Mouse (Mus musculus) limb, embryonic 14.5 days (tissue): Measurements from ENCODE around the gene Bcl11b. TPM values are rescaled to one million over a fixed set of nuclear protein-coding genes. Genes with fewer than 3 reads are reported as not detected.
A peak's percentile ranks its signal among the peaks of the same experiment; 100 is the strongest.

Source experiments
- ATAC-seq: fragments of 200-750 bp; cut with Nextera tagmentation; 2 replicates; pipeline ENCODE4 v1.8.0; 2017; ENCODE audit warnings: low read depth, moderate number of reproducible peaks, moderate TSS enrichment; ENCODE audit not compliant: low FRiP score
- DNase-seq: peaks from one replicate; pipeline ENCODE4 v3.0.0-alpha.2; 2015; ENCODE audit warnings: low spot score
- H3K27ac ChIP-seq: fragments of 300-500 bp; sonication (generic); replicated peaks from 2 replicates; pipeline ENCODE4 v1.5.1; 2014; ENCODE audit warnings: low read depth, mild to moderate bottlenecking, low read length, moderate library complexity, mixed read lengths
- H3K27me3 ChIP-seq: fragments of 300-500 bp; sonication (generic); 2 replicates; pipeline ENCODE4 v1.6.1; 2014; ENCODE audit warnings: low read length, mixed read lengths; ENCODE audit not compliant: control insufficient read depth, insufficient read depth
- H3K36me3 ChIP-seq: fragments of 300-500 bp; sonication (generic); 2 replicates; pipeline ENCODE4 v1.6.1; 2014; ENCODE audit warnings: mild to moderate bottlenecking, low read length, moderate library complexity, mixed read lengths; ENCODE audit not compliant: control insufficient read depth, insufficient read depth
- H3K4me1 ChIP-seq: fragments of 300-500 bp; sonication (generic); 2 replicates; pipeline ENCODE4 v1.6.1; 2014; ENCODE audit warnings: antibody characterized with exemption, low read length, mixed read lengths; ENCODE audit not compliant: control insufficient read depth, insufficient read depth
- H3K4me2 ChIP-seq: fragments of 300-500 bp; sonication (generic); replicated peaks from 2 replicates; pipeline ENCODE4 v1.6.1; 2014; ENCODE audit warnings: low read depth, mild to moderate bottlenecking, low read length, moderate library complexity; ENCODE audit not compliant: severe bottlenecking
- H3K4me3 ChIP-seq: fragments of 300-500 bp; sonication (generic); replicated peaks from 2 replicates; pipeline ENCODE4 v1.5.1; 2014; ENCODE audit warnings: low read length
- H3K9ac ChIP-seq: fragments of 300-500 bp; sonication (generic); 2 replicates; pipeline ENCODE4 v1.6.1; 2014; ENCODE audit warnings: mild to moderate bottlenecking, low read depth, low read length, moderate library complexity; ENCODE audit not compliant: severe bottlenecking
- H3K9me3 ChIP-seq: fragments of 300-500 bp; sonication (generic); 2 replicates; pipeline ENCODE4 v1.6.1; 2016; ENCODE audit warnings: low read length; ENCODE audit not compliant: control insufficient read depth
- POLR2A ChIP-seq: fragments of 200-500 bp; IDR thresholded peaks from 2 replicates; pipeline ENCODE4 v1.8.0; 2012; ENCODE audit warnings: inconsistent platforms, mild to moderate bottlenecking, moderate library complexity, borderline replicate concordance; ENCODE audit not compliant: insufficient read depth, insufficient read length; ENCODE audit errors: extremely low read depth
- WGBS: fragments of 180-500 bp; shearing (Covaris S2); extraction: QIAGEN DNeasy Blood & Tissue Kit; methylation state at CpG from one replicate; pipeline ENCODE4 v1.1.7; 2014; 5-methylcytosine and 5-hydroxymethylcytosine counted together
- polyA plus RNA-seq, 2 experiments: library from polyadenylated mRNA; depleted of rRNA in 1 of 2; stranded (reverse) in 1 of 2; unstranded in 1 of 2; fragments of >200 nt; fragmentation: Nextera tagmentation in 1 of 2; extraction: Ambion mirVana in 1 of 2; gene quantifications; 2 replicates each; pipeline versions ENCODE4 v1.2.1 to v1.2.3; 2012 to 2014

The Bcl11b gene
- polyA plus RNA-seq, 2 experiments = 16.0 to 26.7 TPM

DNA sequence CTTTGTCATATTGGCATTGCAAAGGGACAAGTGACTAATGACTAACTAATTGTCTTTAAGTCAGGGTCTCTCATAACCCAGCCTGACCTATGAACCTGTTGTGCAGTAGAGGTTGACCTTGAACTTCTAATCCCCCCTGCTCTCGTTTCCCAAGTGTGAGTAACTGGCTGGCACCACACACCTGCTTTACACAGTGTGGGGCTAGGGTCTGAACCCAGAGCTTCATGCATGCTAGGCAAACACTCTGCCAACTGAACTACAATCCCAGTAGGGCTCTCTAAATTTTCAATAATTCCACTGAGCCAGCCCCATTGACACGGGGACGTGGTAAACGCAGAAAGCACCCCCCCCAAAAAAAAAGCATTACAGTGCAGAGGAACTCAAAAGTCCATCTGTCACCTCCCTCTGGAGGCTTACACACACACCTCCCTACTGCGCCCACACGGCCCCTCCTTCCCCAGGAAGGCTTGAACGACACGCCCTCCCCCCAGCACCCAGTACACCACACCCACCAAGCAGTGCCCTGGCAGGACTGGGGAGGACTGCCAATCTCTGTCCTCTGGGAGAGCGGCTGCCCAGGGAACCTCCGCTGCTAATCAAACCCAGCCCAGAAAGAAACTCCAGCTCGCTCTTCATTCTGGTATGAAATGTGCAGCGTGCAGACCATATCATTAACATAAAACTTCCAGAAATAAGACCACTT lies 42.5 kb downstream of the Bcl11b start:
- 10% methylated on average over 12 of the region's 12 CpGs for WGBS

DNA sequence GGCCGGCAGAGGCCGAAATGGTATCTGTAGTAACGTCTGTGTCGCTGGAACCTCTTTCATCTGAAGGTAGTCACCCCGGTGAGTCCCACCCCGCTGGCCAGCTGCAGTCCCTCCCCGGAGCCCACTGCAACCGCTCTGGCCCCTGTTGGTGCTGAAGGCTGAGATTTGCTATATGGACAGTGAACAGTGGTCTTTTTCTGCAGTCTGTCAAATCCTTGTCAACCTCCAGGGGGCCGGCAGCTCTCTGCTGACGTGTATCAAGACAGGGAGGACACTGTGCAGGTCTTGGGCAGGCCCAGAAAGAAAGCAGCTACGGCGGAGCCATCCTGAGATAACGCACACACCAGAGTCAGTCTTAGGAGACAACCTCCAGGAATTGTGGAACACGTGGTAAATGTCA lies 43.0 kb downstream of the Bcl11b start:
- no peak for DNase-seq
- Histone ChIP-seq H3K9me3 (no peaks in the 10 kb centered on the region), H3K4me3 (no peak overlapping the region), H3K36me3 (no peaks in the 10 kb centered on the region), H3K4me2 (peak overlapping the region; percentile 41), H3K27me3 (no peaks in the 10 kb centered on the region), H3K27ac (peak overlapping the region; percentile 49; the same call in 1 of the 2 replicates), H3K4me1 (peaks cover 60% of the 10 kb centered on the region), H3K9ac (0 out of 2 replicates have a peak overlapping the region, but pooled peaks have one; percentile 9)
- TF ChIP-seq POLR2A = no peak
- no peak for ATAC-seq
- 25% methylated on average over 14 of the region's 14 CpGs for WGBS

More for the DNA sequence above, 42.5 kb downstream of the Bcl11b start:
- H3K9me3 ChIP-seq = no peaks in the 10 kb centered on the region
- peak; percentile 48 for DNase-seq
- H3K4me2 ChIP-seq = peak overlapping the region; percentile 41
- no peak for TF ChIP-seq POLR2A
- H3K4me1 ChIP-seq = peaks cover 66% of the 10 kb centered on the region
- ATAC-seq = peak; percentile 45; the same call in 1 of the 2 replicates
- no peaks in the 10 kb centered on the region for H3K36me3 ChIP-seq
- H3K4me3 ChIP-seq = no peak overlapping the region
- no peaks in the 10 kb centered on the region for H3K27me3 ChIP-seq
- no peak overlapping the region for H3K9ac ChIP-seq
- H3K27ac ChIP-seq = peak overlapping the region; percentile 49; the same call in 1 of the 2 replicates

DNA sequence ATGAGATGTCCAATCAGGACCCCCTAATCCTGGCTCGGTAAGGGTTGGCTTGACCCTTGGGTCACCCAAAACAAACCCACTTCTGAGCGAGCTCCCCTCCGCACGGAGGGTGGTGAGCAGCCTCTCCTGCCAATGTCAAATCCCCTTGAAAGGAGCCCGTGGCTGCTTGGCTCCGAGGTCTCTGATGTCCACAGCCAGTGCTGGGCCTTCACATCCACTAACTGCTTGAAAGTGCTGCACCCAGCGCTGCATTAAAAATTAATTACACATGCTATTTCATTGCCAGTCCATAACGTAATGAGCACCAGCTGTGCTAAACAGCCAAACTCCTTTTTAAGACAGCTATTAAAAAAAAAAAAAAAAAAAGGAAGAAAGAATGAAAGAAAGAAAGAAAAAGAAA lies 43.5 kb downstream of the Bcl11b start:
- Histone ChIP-seq H3K27ac (no peak overlapping the region), H3K4me3 (no peak overlapping the region), H3K9ac (0 out of 2 replicates have a peak overlapping the region, but pooled peaks have one; percentile 9), H3K27me3 (no peaks in the 10 kb centered on the region), H3K36me3 (no peaks in the 10 kb centered on the region), H3K4me2 (peak overlapping the region; percentile 41; the same call in 1 of the 2 replicates), H3K4me1 (peaks cover 60% of the 10 kb centered on the region), H3K9me3 (no peaks in the 10 kb centered on the region)
- no peak for DNase-seq
- TF ChIP-seq POLR2A = no peak
- 17% methylated on average over 8 of the region's 8 CpGs for WGBS
- ATAC-seq = 0 out of 2 replicates have a peak, but pooled peaks have one; percentile 16

DNA sequence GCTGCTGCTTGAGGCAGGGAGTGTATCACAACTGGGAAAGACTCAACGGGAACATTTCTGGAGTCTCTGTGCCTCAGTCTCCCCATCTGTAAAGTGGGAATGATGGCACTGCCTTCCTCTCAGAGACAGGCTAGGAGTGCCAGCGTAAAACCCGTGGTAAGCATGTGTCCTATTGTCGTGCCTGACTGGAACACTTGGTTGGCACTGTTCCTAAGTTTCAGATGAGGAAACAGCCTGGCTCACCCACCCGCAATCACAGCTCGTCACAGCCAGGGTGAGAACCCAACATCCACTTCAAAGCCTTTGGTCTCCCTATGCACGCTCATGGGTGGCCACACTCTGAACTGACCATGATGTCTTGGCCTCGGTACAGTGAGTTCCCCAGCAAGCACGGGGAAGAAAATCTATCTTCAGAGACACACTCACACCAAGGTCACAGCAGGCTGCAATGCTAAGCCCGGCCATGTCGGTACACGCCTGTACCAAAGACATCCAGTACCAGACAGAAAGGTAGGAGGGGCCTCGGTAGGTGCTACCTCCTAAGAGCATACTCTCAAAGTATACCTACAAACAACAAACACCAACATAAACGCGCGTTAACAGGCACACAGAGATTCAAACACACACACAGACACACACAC lies 50.2 kb downstream of the Bcl11b start:
- no peaks in the 10 kb centered on the region for H3K36me3 ChIP-seq
- 66% methylated on average over 16 of the region's 16 CpGs for WGBS
- H3K4me3 ChIP-seq = peak overlapping the region; percentile 16
- TF ChIP-seq POLR2A = no peak
- H3K4me1 ChIP-seq = peaks cover 53% of the 10 kb centered on the region
- peak overlapping the region; percentile 70; the same call in 1 of the 2 replicates for H3K27ac ChIP-seq
- no peak for ATAC-seq
- peak overlapping the region; percentile 42 for H3K4me2 ChIP-seq
- H3K9me3 ChIP-seq = no peaks in the 10 kb centered on the region
- no peaks in the 10 kb centered on the region for H3K27me3 ChIP-seq
- H3K9ac ChIP-seq = no peak overlapping the region
- no peak for DNase-seq

DNA sequence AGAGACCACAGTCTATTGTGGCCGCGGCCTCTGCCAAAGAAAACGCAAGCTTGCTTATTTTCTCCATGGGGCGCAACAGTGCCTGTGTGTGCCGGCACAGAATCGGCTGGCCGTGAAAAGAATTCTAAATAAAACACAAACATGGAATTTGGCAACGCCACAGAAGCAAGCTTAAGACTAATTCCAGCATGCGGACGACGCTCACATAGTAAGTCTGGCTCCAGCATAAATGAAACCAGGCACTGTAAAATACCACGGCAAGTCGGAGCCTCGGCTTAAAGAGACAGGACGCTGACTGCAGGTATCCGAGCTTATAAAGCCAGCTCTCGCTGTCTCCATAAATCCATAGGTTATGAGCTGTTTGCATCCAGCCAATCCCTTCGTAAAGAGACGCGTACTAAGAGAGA lies 51.1 kb downstream of the Bcl11b start:
- H3K27me3 ChIP-seq = no peaks in the 10 kb centered on the region
- no peaks in the 10 kb centered on the region for H3K36me3 ChIP-seq
- H3K9me3 ChIP-seq = no peaks in the 10 kb centered on the region
- peak overlapping the region; percentile 16 for H3K4me3 ChIP-seq
- TF ChIP-seq POLR2A = no peak
- WGBS = 9% methylated on average over 20 of the region's 20 CpGs
- H3K4me1 ChIP-seq = peaks cover 55% of the 10 kb centered on the region
- peak; percentile 92 for DNase-seq
- H3K4me2 ChIP-seq = peak overlapping the region; percentile 42
- H3K27ac ChIP-seq = peak overlapping the region; percentile 70
- peak; percentile 77 for ATAC-seq
- no peak overlapping the region for H3K9ac ChIP-seq
